Mouse (Mus musculus): ENCODE measurements around the gene Arvcf. TPM values are rescaled to one million over a fixed set of nuclear protein-coding genes. Genes with fewer than 3 reads are reported as not detected.
A peak's percentile ranks its signal among the peaks of the same experiment; 100 is the strongest.

The Arvcf gene
- total RNA-seq, 2 experiments from 2014 or later: 0.83 to 1.2 TPM

DNA sequence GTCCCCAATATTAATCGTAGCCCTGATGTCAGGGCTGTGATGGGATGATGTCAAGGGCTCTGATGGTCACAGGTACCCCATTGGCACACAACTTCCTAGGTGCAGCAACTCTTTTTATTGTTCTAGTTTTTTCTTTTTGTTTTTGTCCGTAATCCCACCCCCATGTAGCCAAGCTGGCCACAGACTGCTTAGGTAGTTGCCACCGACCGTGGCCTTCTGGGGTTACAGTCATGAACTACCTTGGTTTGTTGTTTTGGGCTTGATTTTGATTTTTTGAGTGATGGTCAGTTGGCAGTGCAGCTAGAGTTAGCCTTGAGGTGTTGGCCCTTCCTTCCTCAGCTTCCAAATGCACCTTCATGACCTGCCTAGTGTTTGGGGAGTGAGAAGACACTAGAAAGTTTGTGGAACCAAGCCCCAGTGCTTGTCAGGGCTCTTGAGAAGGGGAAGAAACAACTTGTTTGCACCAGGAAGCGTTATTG is 78.9 kb downstream of the Arvcf start, which contains the start of gene Comt:
Gene Comt, minus strand, starts transcription at position 51 of the 479 bp plus-strand sequence.
- ATAC-seq (replicated peaks; ENCODE audit: poor library complexity): no peak

DNA sequence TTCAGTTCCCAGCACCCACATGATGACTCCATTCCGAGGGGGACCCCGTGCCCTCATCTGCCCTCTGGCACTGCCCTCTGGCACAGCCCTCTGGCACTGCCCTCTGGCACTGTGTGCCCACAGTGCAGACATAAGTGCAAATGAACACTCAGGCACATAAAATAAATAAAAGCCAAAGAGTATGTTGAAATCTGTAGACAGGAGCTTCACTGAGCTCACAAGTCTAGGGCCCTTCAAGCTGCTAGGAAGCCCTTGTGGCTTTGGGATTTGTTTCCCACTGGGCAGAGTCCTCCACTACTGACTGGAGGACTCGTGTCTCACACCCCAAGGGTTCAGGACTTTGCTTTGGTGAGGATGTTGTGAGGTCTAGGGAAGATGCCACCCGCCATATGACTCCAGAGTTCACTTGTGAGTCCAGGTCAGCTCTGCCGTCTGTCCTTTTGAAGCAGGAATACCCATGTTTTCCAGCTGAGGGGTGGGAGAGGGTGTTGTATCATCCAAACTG is 80.1 kb downstream of the Arvcf start:
- no peak for ATAC-seq (replicated peaks; ENCODE audit: poor library complexity)

- ATAC-seq (replicated peaks; ENCODE audit: poor library complexity): peak; percentile 57
These were observed 80.6 kb downstream of the Arvcf start for GRCm38 (mm10) chr16:18428516-18429042.

- no peak for ATAC-seq (replicated peaks; ENCODE audit: poor library complexity)
These were observed 81.7 kb downstream of the Arvcf start for GRCm38 (mm10) chr16:18429641-18430040.

DNA sequence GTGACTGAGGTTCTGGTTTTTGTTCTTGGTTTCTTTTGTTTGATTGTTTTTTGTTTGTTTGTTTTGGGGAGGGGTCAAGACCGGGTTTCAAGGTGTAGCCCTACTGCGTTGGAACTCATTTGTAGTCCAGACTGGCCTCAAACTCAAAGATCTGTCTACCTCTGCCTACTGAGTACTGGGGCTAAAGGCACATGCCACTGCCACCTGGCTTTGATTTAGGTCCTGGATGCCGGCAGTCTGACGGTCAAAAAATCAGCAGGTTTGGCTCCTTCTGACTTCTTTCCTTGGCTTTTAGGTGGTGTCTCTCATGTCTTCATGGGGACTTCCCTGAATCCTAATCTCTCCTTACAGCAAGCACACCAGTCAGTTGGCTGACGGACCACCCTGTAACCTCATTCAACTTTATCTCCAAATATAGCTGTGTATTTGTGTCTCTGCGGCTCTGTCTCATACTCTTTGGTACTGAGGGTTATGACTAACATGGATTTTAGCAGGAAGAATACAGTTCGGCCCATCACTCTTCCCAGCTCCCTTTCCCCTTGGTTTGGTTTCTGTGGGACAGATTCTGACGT is 82.7 kb downstream of the Arvcf start:
- ATAC-seq (replicated peaks; ENCODE audit: poor library complexity): peak; percentile 32

- ATAC-seq (replicated peaks; ENCODE audit: poor library complexity): no peak
These were observed 85.4 kb downstream of the Arvcf start for GRCm38 (mm10) chr16:18433341-18433920.

DNA sequence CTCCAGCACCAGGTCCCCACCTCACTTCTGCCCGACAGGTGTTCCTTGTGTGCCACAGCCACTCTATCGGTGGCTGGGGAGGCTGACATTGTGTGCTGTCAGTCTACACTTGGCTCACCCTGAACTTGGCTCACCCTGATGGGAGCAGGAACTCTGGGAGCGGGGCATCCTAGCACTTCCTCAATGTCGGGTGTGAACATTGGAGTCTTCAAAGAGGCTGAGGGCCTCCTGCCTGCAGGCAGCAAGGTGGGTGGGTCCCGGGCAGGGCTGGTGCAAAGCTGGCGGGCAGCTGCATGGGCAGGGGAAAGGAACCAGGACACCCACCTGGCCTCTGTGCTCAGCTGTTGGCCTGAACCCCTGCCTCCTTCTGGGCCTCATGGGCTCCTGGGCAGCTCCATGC is 88.1 kb downstream of the Arvcf start:
- no peak for ATAC-seq (replicated peaks; ENCODE audit: poor library complexity)

DNA sequence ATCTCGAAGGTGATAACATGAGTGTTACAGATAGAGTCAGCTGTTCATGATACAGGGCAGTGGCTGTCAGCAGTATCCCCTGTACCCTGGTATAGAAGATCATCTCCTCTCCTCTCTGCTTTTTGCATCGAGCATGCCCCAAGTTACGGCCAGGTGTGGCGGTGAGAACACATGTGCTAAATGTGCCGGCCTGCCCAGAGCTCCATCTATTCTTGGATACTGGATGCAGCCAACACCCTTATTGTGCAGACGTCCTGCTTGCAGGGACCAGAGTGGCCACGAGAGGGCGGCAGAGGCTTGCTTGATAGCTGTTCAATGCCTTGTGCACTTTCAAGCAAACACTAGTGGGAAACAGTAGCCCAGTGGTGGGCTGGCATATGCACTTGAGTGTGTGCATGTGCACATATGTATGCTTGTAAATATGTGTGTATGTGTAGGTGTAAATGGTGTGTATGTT is 95.4 kb downstream of the Arvcf start:
- ATAC-seq (replicated peaks; ENCODE audit: poor library complexity): peak; percentile 99

DNA sequence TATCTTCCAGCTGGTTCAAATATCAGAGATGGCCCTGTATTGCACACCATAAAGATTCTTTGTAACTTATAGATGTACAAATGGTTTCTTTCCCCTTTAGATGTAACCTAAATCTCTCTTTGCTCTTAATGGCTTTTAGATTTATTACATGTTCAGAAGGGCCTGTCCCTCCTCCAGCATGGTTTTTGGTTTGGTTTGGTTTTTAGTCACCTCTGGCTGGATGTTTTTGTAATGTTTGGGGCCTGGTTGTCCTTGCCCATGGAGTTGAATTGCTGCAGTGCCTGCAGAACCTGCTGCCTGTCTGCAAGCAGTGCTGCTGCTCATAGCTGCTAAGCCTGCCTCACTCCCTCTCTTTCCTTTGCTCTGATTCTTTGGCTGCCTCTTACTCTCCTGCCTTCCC is 99.3 kb downstream of the Arvcf start:
- ATAC-seq (replicated peaks; ENCODE audit: poor library complexity): no peak

DNA sequence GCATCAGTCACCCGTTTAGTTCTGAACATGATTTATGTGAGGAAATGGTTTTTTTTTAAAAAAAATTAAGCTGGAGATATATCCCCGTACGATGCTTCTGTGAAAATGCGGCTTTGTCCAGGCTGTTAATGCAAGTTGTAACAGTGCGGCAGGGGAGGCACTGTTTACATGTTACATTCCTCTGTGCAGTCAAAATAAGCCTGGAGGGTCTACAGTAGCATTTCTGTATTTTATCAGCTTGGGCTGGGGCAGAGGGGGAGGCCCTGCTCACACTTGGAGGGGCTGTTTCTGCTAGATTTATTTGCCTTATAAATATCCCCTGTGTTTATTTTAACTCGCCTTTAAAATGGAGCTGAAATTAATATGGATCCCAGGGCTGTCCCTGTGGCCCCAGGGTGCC is 100.1 kb downstream of the Arvcf start:
- ATAC-seq (replicated peaks; ENCODE audit: poor library complexity): no peak

- no peak for ATAC-seq (replicated peaks; ENCODE audit: poor library complexity)
These were observed 101.0 kb downstream of the Arvcf start for GRCm38 (mm10) chr16:18449005-18449404.

DNA sequence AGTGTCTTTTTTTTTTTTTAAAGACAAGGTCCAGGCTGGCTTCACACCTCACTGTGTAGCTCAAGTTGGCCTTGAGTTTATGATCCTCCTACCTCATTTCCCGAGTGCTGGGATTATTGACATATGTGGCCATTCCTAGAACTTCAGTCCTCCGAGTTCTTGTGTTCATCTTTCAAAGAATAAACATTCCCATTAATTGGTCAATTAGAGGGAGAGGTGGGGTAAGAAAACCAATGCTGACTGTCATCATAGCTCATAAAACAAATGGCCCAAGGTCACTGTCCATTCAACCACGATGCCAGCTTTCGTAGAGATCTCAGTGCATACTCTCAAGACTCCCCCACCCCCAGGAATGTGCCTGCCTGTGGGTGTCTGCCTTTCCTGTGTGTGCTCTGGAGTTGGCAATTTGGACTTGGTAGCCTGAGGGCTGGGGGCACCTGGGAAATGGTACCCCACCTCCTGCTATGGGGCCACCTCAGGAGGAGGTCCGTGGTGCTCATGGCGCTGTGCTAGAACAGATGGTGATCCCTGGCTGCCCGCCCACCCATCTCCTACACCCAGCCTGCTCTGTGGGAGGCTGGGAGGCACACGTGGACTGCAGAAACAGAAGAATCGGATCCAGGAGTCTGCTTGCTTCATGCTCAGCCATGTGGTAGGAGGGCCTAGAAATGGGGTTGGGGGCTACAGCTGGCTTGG is 103.7 kb downstream of the Arvcf start:
- ATAC-seq (replicated peaks; ENCODE audit: poor library complexity): no peak

DNA sequence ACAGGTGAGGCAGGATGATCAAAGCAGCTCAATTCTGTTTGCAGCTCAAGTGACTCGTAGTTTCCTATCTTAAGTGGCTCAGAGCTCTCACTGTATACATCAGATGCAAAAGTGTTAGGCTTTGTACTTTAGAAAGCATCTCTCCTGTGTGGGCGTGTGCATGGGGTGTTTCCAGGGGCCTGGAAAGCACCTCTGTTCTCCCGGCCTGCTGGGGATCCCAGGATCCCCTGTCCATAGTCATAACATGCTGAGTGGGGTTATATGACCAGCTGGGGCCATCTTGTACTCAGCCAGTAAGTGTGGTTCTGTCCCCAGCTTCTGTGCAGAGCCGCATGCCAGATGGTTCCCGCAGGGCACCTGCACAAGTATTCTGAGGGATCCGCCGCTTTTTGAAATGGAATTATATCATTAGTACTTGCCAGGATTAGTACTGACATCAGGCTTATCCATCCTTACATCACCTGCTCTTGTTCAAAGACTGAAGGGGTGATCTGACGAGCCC is 104.4 kb downstream of the Arvcf start:
- no peak for ATAC-seq (replicated peaks; ENCODE audit: poor library complexity)

GRCm38 (mm10) chr16:18453846-18454245 is 105.9 kb downstream of the Arvcf start:
- no peak for ATAC-seq (replicated peaks; ENCODE audit: poor library complexity)

- no peak for ATAC-seq (replicated peaks; ENCODE audit: poor library complexity)
These were observed 107.4 kb downstream of the Arvcf start for GRCm38 (mm10) chr16:18455407-18455806.

Other genes with a start within 250 kb of the Arvcf start
- gene Rtn4r, start 220.5 kb upstream of the Arvcf start, total RNA-seq (2015): 6.0 and 8.3 TPM in 2 replicates
- gene Rtn4r, start 220.5 kb upstream of the Arvcf start, total RNA-seq (2017): 2.2 and 2.3 TPM in 2 replicates
- gene Ccdc188, start 130.3 kb upstream of the Arvcf start, total RNA-seq (2015): not detected in 2 replicates
- gene Ccdc188, start 130.3 kb upstream of the Arvcf start, total RNA-seq (2017): not detected in 2 replicates
- 7.3 and 7.6 TPM in 2 replicates for gene Zdhhc8, start 113.0 kb upstream of the Arvcf start, total RNA-seq (2015)
- 2.4 and 7.0 TPM in 2 replicates for gene Zdhhc8, start 113.0 kb upstream of the Arvcf start, total RNA-seq (2017)
- 95.7 and 111 TPM in 2 replicates for gene Trmt2a, start 99.5 kb upstream of the Arvcf start, total RNA-seq (2015)
- 86.1 and 95.9 TPM in 2 replicates for gene Trmt2a, start 99.5 kb upstream of the Arvcf start, total RNA-seq (2017)
- gene Ranbp1, start 99.5 kb upstream of the Arvcf start, total RNA-seq (2015): 621 and 642 TPM in 2 replicates
- 523 and 557 TPM in 2 replicates for gene Ranbp1, start 99.5 kb upstream of the Arvcf start, total RNA-seq (2017)
- 0.44 TPM in 1 of 2 replicates, not detected in the other for gene Gm49776, start 89.9 kb upstream of the Arvcf start, total RNA-seq (2015)
- 0.62 TPM in 1 of 2 replicates, not detected in the other for gene Gm49776, start 89.9 kb upstream of the Arvcf start, total RNA-seq (2017)
- 33.2 and 40.1 TPM in 2 replicates for gene Dgcr8, start 58.9 kb upstream of the Arvcf start, total RNA-seq (2015)
- gene Dgcr8, start 58.9 kb upstream of the Arvcf start, total RNA-seq (2017): 44.1 and 50.9 TPM in 2 replicates
- 20.5 and 21.7 TPM in 2 replicates for gene Tango2, start 79 bp upstream of the Arvcf start, total RNA-seq (2015)
- 7.6 and 8.6 TPM in 2 replicates for gene Tango2, start 79 bp upstream of the Arvcf start, total RNA-seq (2017)
- 14.3 and 23.0 TPM in 2 replicates for gene Txnrd2, start 78.2 kb downstream of the Arvcf start, total RNA-seq (2015)
- 12.5 and 20.6 TPM in 2 replicates for gene Txnrd2, start 78.2 kb downstream of the Arvcf start, total RNA-seq (2017)
- gene Comt, start 78.7 kb downstream of the Arvcf start, total RNA-seq (2015): 42.8 and 55.1 TPM in 2 replicates
- 42.3 and 47.1 TPM in 2 replicates for gene Comt, start 78.7 kb downstream of the Arvcf start, total RNA-seq (2017)
- gene Gnb1l, start 150.5 kb downstream of the Arvcf start, total RNA-seq (2015): 6.4 and 7.3 TPM in 2 replicates
- gene Gnb1l, start 150.5 kb downstream of the Arvcf start, total RNA-seq (2017): 2.4 and 8.8 TPM in 2 replicates
- gene Rtl10, start 150.7 kb downstream of the Arvcf start, total RNA-seq (2015): 5.8 and 8.1 TPM in 2 replicates
- gene Rtl10, start 150.7 kb downstream of the Arvcf start, total RNA-seq (2017): 2.6 and 4.1 TPM in 2 replicates
- gene Tbx1, start 242.5 kb downstream of the Arvcf start, total RNA-seq (2015): not detected in 2 replicates
- gene Tbx1, start 242.5 kb downstream of the Arvcf start, total RNA-seq (2017): not detected in 2 replicates

Data from megakaryocyte progenitor cell, adult 5-6 weeks (primary cell).